Mouse (Mus musculus) embryonic fibroblast, embryonic 13.5 days (primary cell): Measurements from ENCODE around the gene Hist2h2be.
A peak's percentile ranks its signal among the peaks of the same experiment; 100 is the strongest.
"Not testable (repeated sequence)": the region's sequence is repeated elsewhere in the genome, so short reads cannot be mapped to it uniquely, and the experiment has no call there.

Experiments
- CTCF ChIP-seq: IDR thresholded peaks from 2 replicates; pipeline ENCODE4 v1.5.1; 2011; ENCODE audit warnings: mild to moderate bottlenecking, control low read depth, low read length, moderate library complexity, borderline replicate concordance; ENCODE audit not compliant: insufficient read depth
- POLR2A ChIP-seq: IDR thresholded peaks from 2 replicates; pipeline ENCODE4 v1.6.1; 2011; ENCODE audit warnings: low read depth, mild to moderate bottlenecking, control low read depth, low read length, moderate library complexity

- not testable (repeated sequence) for TF ChIP-seq CTCF
- peak; percentile 65 for TF ChIP-seq POLR2A
These were observed 24.3 kb downstream of the Hist2h2be start, which contains the start of gene Hist2h2aa1 for GRCm38 (mm10) chr3:96245003-96245886.
